In the genomic region with DNA sequence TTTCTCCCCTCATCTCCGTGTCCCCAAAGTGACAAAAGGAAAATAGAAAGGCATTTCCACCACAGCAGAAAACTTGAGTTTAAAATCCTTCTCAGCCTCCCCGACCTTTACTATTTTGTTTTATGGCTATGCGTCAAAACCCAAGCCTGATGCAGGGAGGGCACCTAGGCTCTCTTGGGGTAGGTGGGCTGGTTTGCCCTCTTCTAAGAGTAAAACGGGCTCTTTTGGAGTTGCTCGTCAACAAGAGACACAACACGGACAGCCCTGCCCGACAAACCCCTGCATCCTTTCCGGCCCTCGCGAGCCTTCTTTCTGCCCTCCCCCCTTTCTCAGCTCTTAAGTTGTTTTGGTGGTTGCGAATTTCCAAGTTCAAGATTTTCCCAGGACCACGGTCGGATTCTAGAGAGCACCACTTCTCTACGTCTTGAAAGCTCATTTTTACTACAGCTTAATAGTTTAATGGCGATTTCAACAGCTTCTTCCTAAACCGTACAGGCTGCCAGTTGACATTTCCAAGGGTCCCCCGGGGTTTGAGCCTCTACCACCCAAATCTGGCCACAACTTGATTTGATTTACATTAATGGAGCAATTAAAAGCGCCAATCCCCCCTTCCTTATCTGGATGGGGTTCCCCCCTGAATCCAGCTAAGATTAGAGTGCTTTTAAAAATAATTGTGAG, we compare ENCODE assay signal across 11 mouse cellular contexts. TPM values are rescaled to one million over a fixed set of nuclear protein-coding genes. Genes with fewer than 3 reads are reported as not detected.
DNase-seq lines count a peak whose midpoint lies in the region; ATAC-seq lines count a peak whose summit lies in the region.
"Had no signal": no experiment of that assay in that cellular context is flagged by ENCODE, and none has a peak within 500 bp of the region (broad histone marks: within the 10 kb centered on the region; RNA-seq: fewer than 3 reads in every experiment).

No protein-coding gene starts in this region.

- no peak for ATAC-seq in megakaryocyte, adult 5-6 weeks (ENCODE audit: poor library complexity, severe bottlenecking)
- no peak for ATAC-seq in hindbrain, embryonic 15.5 days (ENCODE audit: low FRiP score, low read depth)
- no peak for ATAC-seq in neural tube, embryonic 11.5 days (ENCODE audit: insufficient read depth, low FRiP score, low TSS enrichment)
- ATAC-seq in liver, embryonic 12.5 days = no peak

- H3K4me2 ChIP-seq in hindbrain, embryonic 15.5 days = peak overlapping the region; percentile 29; the same call in 1 of the 2 replicates
- H3K4me2 ChIP-seq in neural tube, embryonic 11.5 days (ENCODE audit: low read depth) = peak overlapping the region; percentile 39
- no peak overlapping the region for H3K4me2 ChIP-seq in liver, embryonic 12.5 days

- peaks cover 48% of the 10 kb centered on the region for H3K4me1 ChIP-seq in megakaryocyte, embryonic 14.5 days
- peaks cover 31% of the 10 kb centered on the region for H3K4me1 ChIP-seq in hindbrain, embryonic 15.5 days (replicated peaks)
- peaks cover 30% of the 10 kb centered on the region for H3K4me1 ChIP-seq in neural tube, embryonic 11.5 days (ENCODE audit: control insufficient read depth, insufficient read depth, low read length)
- no peaks in the 10 kb centered on the region for H3K4me1 ChIP-seq in liver, embryonic 12.5 days

- no peaks in the 10 kb centered on the region for H3K36me3 ChIP-seq in megakaryocyte, embryonic 14.5 days (replicated peaks; ENCODE audit: low read length)
- H3K36me3 ChIP-seq in hindbrain, embryonic 15.5 days = no peaks in the 10 kb centered on the region
- no peaks in the 10 kb centered on the region for H3K36me3 ChIP-seq in neural tube, embryonic 11.5 days (ENCODE audit: control insufficient read depth, insufficient read depth, low read length)
- H3K36me3 ChIP-seq in liver, embryonic 12.5 days = no peaks in the 10 kb centered on the region

- peaks cover 94% of the 10 kb centered on the region for H3K27me3 ChIP-seq in megakaryocyte, embryonic 14.5 days (replicated peaks)
- peaks cover 73% of the 10 kb centered on the region for H3K27me3 ChIP-seq in hindbrain, embryonic 15.5 days
- H3K27me3 ChIP-seq in neural tube, embryonic 11.5 days (ENCODE audit: control insufficient read depth, insufficient read depth, low read length) = peaks cover 72% of the 10 kb centered on the region
- peaks cover 97% of the 10 kb centered on the region for H3K27me3 ChIP-seq in liver, embryonic 12.5 days (replicated peaks)

- H3K4me3 ChIP-seq in megakaryocyte, embryonic 14.5 days (replicated peaks) = peak overlapping the region; percentile 44
- H3K4me3 ChIP-seq in hindbrain, embryonic 15.5 days = no peak overlapping the region; the same call in 1 of the 2 replicates
- peak overlapping the region; percentile 19 for H3K4me3 ChIP-seq in neural tube, embryonic 11.5 days (ENCODE audit: low read depth, low read length)
- H3K4me3 ChIP-seq in liver, embryonic 12.5 days = no peak overlapping the region

- H3K27ac ChIP-seq in hindbrain, embryonic 15.5 days (replicated peaks) = no peak overlapping the region
- H3K27ac ChIP-seq in neural tube, embryonic 11.5 days (ENCODE audit: low read depth, low read length) = peak overlapping the region; percentile 79
- no peak overlapping the region for H3K27ac ChIP-seq in liver, embryonic 12.5 days

- peak; percentile 20 for DNase-seq in embryo, embryonic 10 days (ENCODE audit: low spot score)
- no peak for DNase-seq in embryo, embryonic 11 days
- no peak for DNase-seq in neural tube, embryonic 11.5 days (ENCODE audit: low spot score)
- no peak for DNase-seq in cerebellum, postnatal 36 days
- DNase-seq: adrenal gland, postnatal 10 days; kidney, adult 8-10 months had no signal

- 6% methylated on average over 18 of the region's 18 CpGs for WGBS in hindbrain, embryonic 15.5 days
- WGBS in neural tube, embryonic 11.5 days = under 1% methylated on average over 18 of the region's 18 CpGs
- WGBS in liver, embryonic 12.5 days (ENCODE audit: insufficient replicate concordance) = 8% methylated on average over 18 of the region's 18 CpGs

- peaks cover 5% of the 10 kb centered on the region for H3K9me3 ChIP-seq in megakaryocyte, embryonic 14.5 days
- no peaks in the 10 kb centered on the region for H3K9me3 ChIP-seq in hindbrain, embryonic 15.5 days
- H3K9me3 ChIP-seq in neural tube, embryonic 11.5 days (ENCODE audit: control insufficient read depth, low read length) = no peaks in the 10 kb centered on the region
- no peaks in the 10 kb centered on the region for H3K9me3 ChIP-seq in liver, embryonic 12.5 days (replicated peaks)

- no peak overlapping the region for H3K9ac ChIP-seq in hindbrain, embryonic 15.5 days
- no peak overlapping the region for H3K9ac ChIP-seq in neural tube, embryonic 11.5 days (ENCODE audit: low read length)
- H3K9ac ChIP-seq in liver, embryonic 12.5 days = no peak overlapping the region

RNA-seq across cellular contexts. Expression of gene Msx2, which starts 6.5 kb away (rescaled TPM):
- 0.63 and 1.6 TPM in 2 replicates for polyA plus RNA-seq in megakaryocyte, embryonic 14.5 days (2012; ENCODE audit: insufficient read depth, low replicate concordance)
- not detected in 2 replicates for total RNA-seq in megakaryocyte, adult 5-6 weeks (2015)
- total RNA-seq in megakaryocyte, adult 5-6 weeks (2017) = 0.18 TPM in 1 of 2 replicates, not detected in the other
- 2.3 and 3.1 TPM in 2 replicates for polyA plus RNA-seq in hindbrain, embryonic 15.5 days (2015; fragmentation: Nextera tagmentation; extraction: Ambion mirVana)
- 20.2 and 21.0 TPM in 2 replicates for polyA plus RNA-seq in neural tube, embryonic 11.5 days (2014; fragmentation: Nextera tagmentation; extraction: Ambion mirVana)
- polyA plus RNA-seq in liver, embryonic 12.5 days (2016; fragmentation: Nextera tagmentation; extraction: Ambion mirVana) = 0.32 and 0.33 TPM in 2 replicates
- total RNA-seq: common myeloid progenitor, adult 5-6 weeks had no signal

Comparison
In these comparisons a context has a peak if more than half of its experiments do, and no peak if none do; other contexts are left out.
1. H3K4me3 ChIP-seq: peak in megakaryocyte, embryonic 14.5 days (single experiment) and neural tube, embryonic 11.5 days (single experiment); none in hindbrain, embryonic 15.5 days (single experiment) and liver, embryonic 12.5 days (single experiment).